Mouse (Mus musculus): ENCODE measurements at regions not wholly inside any gene's neighbourhood (a gene's known extent, or its start where the extent isn't known, plus 50 kb on each side); places are given as distances from the start of the nearest gene placed in this dataset.

GRCm38 (mm10) chr2:45757176-45757575 is 640.0 kb upstream of the Zeb2 start:
- TF ChIP-seq CTCF (IDR thresholded peaks at IDR 0.05): no peak
- no peak for TF ChIP-seq EP300 (IDR thresholded peaks at IDR 0.05)

Measured in lung, postnatal 0 days (tissue).